Mouse (Mus musculus) megakaryocyte, embryonic 14.5 days (primary cell): Measurements from ENCODE around the gene Fam174b. TPM values are rescaled to one million over a fixed set of nuclear protein-coding genes. Genes with fewer than 3 reads are reported as not detected.

Source experiments
- H3K27me3 ChIP-seq: replicated peaks from 2 replicates; pipeline ENCODE3; 2012; ENCODE audit warnings: inconsistent platforms
- H3K36me3 ChIP-seq: replicated peaks from 2 replicates; pipeline ENCODE3; 2012; ENCODE audit warnings: low read length, inconsistent platforms, mixed read lengths
- H3K4me1 ChIP-seq: 2 replicates; pipeline ENCODE4 v1.6.1; 2012; ENCODE audit warnings: inconsistent platforms
- H3K4me3 ChIP-seq: replicated peaks from 2 replicates; pipeline ENCODE3; 2012; ENCODE audit warnings: moderate library complexity, mild to moderate bottlenecking, inconsistent platforms
- H3K9me3 ChIP-seq: 2 replicates; pipeline ENCODE4 v1.6.1; 2012; ENCODE audit warnings: inconsistent platforms
- FLI1 ChIP-seq: IDR thresholded peaks from 2 replicates; pipeline ENCODE4 v1.6.1; 2012; ENCODE audit warnings: low read length, inconsistent platforms, mixed read lengths
- GATA1 ChIP-seq: IDR thresholded peaks from 3 replicates; pipeline ENCODE4 v1.6.1; 2012; ENCODE audit warnings: mixed read lengths, low read length, inconsistent platforms, borderline replicate concordance
- polyA plus RNA-seq: library from polyadenylated mRNA; stranded (reverse); fragments of >175 nt; gene quantifications from 2 replicates; pipeline ENCODE4 v1.2.3, GENCODE M21; 2012; ENCODE audit warnings: low replicate concordance; ENCODE audit not compliant: insufficient read depth

Fam174b gene
- polyA plus RNA-seq, 1 experiment, result 3.3 TPM

- no peak for TF ChIP-seq GATA1
- TF ChIP-seq FLI1, result no peak
- Histone ChIP-seq H3K36me3 (peaks cover 2% of the 10 kb centered on the region), H3K27me3 (no peaks in the 10 kb centered on the region), H3K9me3 (peaks cover 26% of the 10 kb centered on the region), H3K4me3 (peak overlapping the region; percentile 29), H3K4me1 (peaks cover 10% of the 10 kb centered on the region)
Measured at GRCm38 (mm10) chr7:73771384-73772274, 31.5 kb downstream of the Fam174b start.

GRCm38 (mm10) chr7:73772275-73772765 is 32.2 kb downstream of the Fam174b start:
- Histone ChIP-seq H3K4me3 (no peak overlapping the region), H3K27me3 (no peaks in the 10 kb centered on the region)

GRCm38 (mm10) chr7:73774781-73775180 is 34.7 kb downstream of the Fam174b start:
- no peaks in the 10 kb centered on the region for H3K27me3 ChIP-seq
- H3K36me3 ChIP-seq, result no peaks in the 10 kb centered on the region
- H3K4me1 ChIP-seq, result peaks cover 10% of the 10 kb centered on the region
- H3K9me3 ChIP-seq, result peaks cover 16% of the 10 kb centered on the region
- TF ChIP-seq FLI1, result no peak
- no peak for TF ChIP-seq GATA1
- H3K4me3 ChIP-seq, result no peak overlapping the region

More at GRCm38 (mm10) chr7:73772275-73772765, 32.2 kb downstream of the Fam174b start:
- Histone ChIP-seq H3K9me3 (peaks cover 26% of the 10 kb centered on the region), H3K36me3 (peaks cover 2% of the 10 kb centered on the region), H3K4me1 (peaks cover 10% of the 10 kb centered on the region)
- TF ChIP-seq FLI1 (no peak), GATA1 (no peak)

GRCm38 (mm10) chr7:73777777-73778176 is 37.7 kb downstream of the Fam174b start:
- TF ChIP-seq FLI1 (no peak), GATA1 (no peak)
- Histone ChIP-seq H3K27me3 (peaks cover 1% of the 10 kb centered on the region), H3K36me3 (no peaks in the 10 kb centered on the region), H3K4me1 (0 out of 2 replicates have a peak, but pooled peaks cover under 1% of the 10 kb centered on the region), H3K9me3 (0 out of 2 replicates have a peak, but pooled peaks cover 12% of the 10 kb centered on the region), H3K4me3 (no peak overlapping the region)

GRCm38 (mm10) chr7:73784736-73785428 is 44.8 kb downstream of the Fam174b start:
- no peak overlapping the region for H3K4me3 ChIP-seq
- no peaks in the 10 kb centered on the region for H3K36me3 ChIP-seq
- peaks cover 10% of the 10 kb centered on the region for H3K27me3 ChIP-seq
- no peaks in the 10 kb centered on the region for H3K4me1 ChIP-seq
- TF ChIP-seq FLI1 (no peak), GATA1 (no peak)
- no peaks in the 10 kb centered on the region for H3K9me3 ChIP-seq

- H3K4me3 ChIP-seq, result no peak overlapping the region
- peaks cover 10% of the 10 kb centered on the region for H3K27me3 ChIP-seq
- TF ChIP-seq FLI1 (no peak), GATA1 (no peak)
- no peaks in the 10 kb centered on the region for H3K36me3 ChIP-seq
- no peaks in the 10 kb centered on the region for H3K9me3 ChIP-seq
- H3K4me1 ChIP-seq, result no peaks in the 10 kb centered on the region
Measured at GRCm38 (mm10) chr7:73785815-73786214, 45.7 kb downstream of the Fam174b start.

- peaks cover 12% of the 10 kb centered on the region for H3K27me3 ChIP-seq
- no peak overlapping the region for H3K4me3 ChIP-seq
- no peaks in the 10 kb centered on the region for H3K36me3 ChIP-seq
- TF ChIP-seq FLI1 (no peak), GATA1 (no peak)
- H3K4me1 ChIP-seq, result no peaks in the 10 kb centered on the region
- no peaks in the 10 kb centered on the region for H3K9me3 ChIP-seq
Measured at GRCm38 (mm10) chr7:73787513-73787912, 47.4 kb downstream of the Fam174b start.

GRCm38 (mm10) chr7:73791096-73791495 is 51.0 kb downstream of the Fam174b start:
- Histone ChIP-seq H3K36me3 (no peaks in the 10 kb centered on the region), H3K4me1 (no peaks in the 10 kb centered on the region), H3K27me3 (peaks cover 7% of the 10 kb centered on the region), H3K9me3 (no peaks in the 10 kb centered on the region), H3K4me3 (no peak overlapping the region)
- TF ChIP-seq GATA1 (no peak), FLI1 (no peak)

GRCm38 (mm10) chr7:73792155-73792554 is 52.1 kb downstream of the Fam174b start:
- TF ChIP-seq GATA1 (no peak), FLI1 (no peak)
- peaks cover 4% of the 10 kb centered on the region for H3K27me3 ChIP-seq
- no peaks in the 10 kb centered on the region for H3K9me3 ChIP-seq
- no peaks in the 10 kb centered on the region for H3K36me3 ChIP-seq
- no peaks in the 10 kb centered on the region for H3K4me1 ChIP-seq
- H3K4me3 ChIP-seq, result no peak overlapping the region
